Mouse (Mus musculus): Measurements from ENCODE around the gene Nfya. TPM values are rescaled to one million over a fixed set of nuclear protein-coding genes. Genes with fewer than 3 reads are reported as not detected.
"Not testable (repeated sequence)": the region's sequence is repeated elsewhere in the genome, so short reads cannot be mapped to it uniquely, and the experiment has no call there.

Nfya gene
- polyA plus RNA-seq, 1 experiment from 2014 or later: 25.4 TPM

DNA sequence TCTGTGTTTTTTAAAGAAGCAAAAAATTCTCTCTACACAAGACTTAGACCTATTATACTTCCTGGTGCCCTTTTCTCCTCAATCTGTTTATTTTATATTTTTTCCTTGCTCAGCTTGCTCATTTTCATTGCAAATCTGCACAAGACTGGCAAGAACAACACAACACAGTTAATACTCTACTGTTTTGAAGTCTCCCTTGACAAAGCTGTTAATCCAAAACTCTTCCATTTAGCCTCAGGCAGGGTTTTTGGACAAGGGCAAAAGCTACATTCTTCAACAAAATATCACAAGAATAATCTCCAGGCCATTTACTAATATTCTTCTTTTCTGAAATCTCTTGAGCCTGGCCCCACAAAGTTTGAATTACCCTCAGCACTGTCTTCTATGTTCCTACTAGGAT, 38.1 kb downstream of the Nfya start:
- Histone ChIP-seq H3K27me3 (replicated peaks; ENCODE audit: low read depth, poor library complexity, severe bottlenecking) (no peaks in the 10 kb centered on the region), H3K36me3 (replicated peaks) (no peaks in the 10 kb centered on the region), H3K4me1 (no peaks in the 10 kb centered on the region), H3K9me3 (no peaks in the 10 kb centered on the region), H3K4me3 (no peak overlapping the region), H3K27ac (replicated peaks) (no peak overlapping the region)
- no peak for DNase-seq (ENCODE audit: low spot score)

GRCm38 (mm10) chr17:48366806-48367205, 42.9 kb downstream of the Nfya start:
- 0 out of 2 replicates have a peak, but pooled peaks cover 3% of the 10 kb centered on the region for H3K4me1 ChIP-seq
- DNase-seq (ENCODE audit: low spot score): no peak
- no peaks in the 10 kb centered on the region for H3K9me3 ChIP-seq
- no peaks in the 10 kb centered on the region for H3K27me3 ChIP-seq (replicated peaks; ENCODE audit: low read depth, poor library complexity, severe bottlenecking)
- H3K36me3 ChIP-seq (replicated peaks): no peaks in the 10 kb centered on the region
- no peak overlapping the region for H3K4me3 ChIP-seq
- H3K27ac ChIP-seq (replicated peaks): no peak overlapping the region
- 92% methylated on average over 5 of the region's 5 CpGs for WGBS

GRCm38 (mm10) chr17:48365511-48366155, 44.1 kb downstream of the Nfya start:
- H3K27me3 ChIP-seq (replicated peaks; ENCODE audit: low read depth, poor library complexity, severe bottlenecking): no peaks in the 10 kb centered on the region
- 75% methylated on average over 9 of the region's 9 CpGs for WGBS
- H3K27ac ChIP-seq (replicated peaks): no peak overlapping the region
- no peaks in the 10 kb centered on the region for H3K9me3 ChIP-seq
- no peak overlapping the region for H3K4me3 ChIP-seq
- no peaks in the 10 kb centered on the region for H3K36me3 ChIP-seq (replicated peaks)
- no peak for DNase-seq (ENCODE audit: low spot score)
- 0 out of 2 replicates have a peak, but pooled peaks cover 3% of the 10 kb centered on the region for H3K4me1 ChIP-seq

- Histone ChIP-seq H3K4me3 (no peak overlapping the region), H3K27ac (replicated peaks) (no peak overlapping the region), H3K27me3 (replicated peaks; ENCODE audit: low read depth, poor library complexity, severe bottlenecking) (no peaks in the 10 kb centered on the region), H3K4me1 (0 out of 2 replicates have a peak, but pooled peaks cover 3% of the 10 kb centered on the region), H3K36me3 (replicated peaks) (no peaks in the 10 kb centered on the region), H3K9me3 (no peaks in the 10 kb centered on the region)
- 85% methylated on average over 6 of the region's 6 CpGs for WGBS
- DNase-seq (ENCODE audit: low spot score): no peak
Observed at GRCm38 (mm10) chr17:48363421-48363965, 46.2 kb downstream of the Nfya start.

DNA sequence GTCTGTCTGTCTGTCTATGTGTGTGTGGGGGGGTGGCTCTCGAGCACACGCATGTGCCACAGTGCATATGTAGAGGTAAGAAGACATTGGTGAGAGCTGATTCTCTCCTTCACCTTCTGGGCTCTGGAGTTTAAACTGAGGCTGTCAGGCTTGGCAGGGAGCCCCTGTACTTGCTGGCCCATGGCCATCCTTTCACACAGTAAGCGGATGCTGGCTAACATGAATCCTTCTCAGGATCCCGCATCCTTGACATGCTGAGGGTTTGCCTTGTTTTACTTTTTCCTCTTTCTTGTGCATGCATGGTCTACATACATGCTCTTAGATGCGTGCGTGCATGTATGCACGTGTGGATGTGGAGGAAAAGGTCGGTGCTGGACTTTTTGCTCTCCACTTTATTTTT, 46.7 kb downstream of the Nfya start:
- Histone ChIP-seq H3K27me3 (replicated peaks; ENCODE audit: low read depth, poor library complexity, severe bottlenecking) (no peaks in the 10 kb centered on the region), H3K27ac (replicated peaks) (no peak overlapping the region), H3K9me3 (no peaks in the 10 kb centered on the region), H3K36me3 (replicated peaks) (no peaks in the 10 kb centered on the region), H3K4me3 (no peak overlapping the region), H3K4me1 (0 out of 2 replicates have a peak, but pooled peaks cover 3% of the 10 kb centered on the region)
- 89% methylated on average over 8 of the region's 8 CpGs for WGBS
- no peak for DNase-seq (ENCODE audit: low spot score)

DNA sequence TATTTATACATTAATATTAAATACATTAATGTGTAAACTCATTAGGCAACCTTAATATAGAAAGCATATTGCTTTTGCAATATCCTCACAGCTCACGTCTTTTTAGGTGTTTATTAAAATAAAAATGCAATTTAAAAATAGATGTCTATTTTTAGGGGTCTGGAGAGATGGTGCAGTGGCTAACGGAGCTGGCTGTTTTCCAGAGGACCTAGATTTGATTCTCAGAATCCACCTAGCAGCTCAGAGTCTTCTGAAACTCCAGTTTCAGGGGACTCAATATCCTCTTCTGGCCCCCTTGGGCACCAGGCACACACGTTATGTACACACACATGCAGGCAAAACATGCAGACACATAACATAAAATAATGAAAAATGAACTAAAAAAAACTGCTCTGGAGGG, 47.4 kb downstream of the Nfya start:
- Histone ChIP-seq H3K27me3 (replicated peaks; ENCODE audit: low read depth, poor library complexity, severe bottlenecking) (no peaks in the 10 kb centered on the region), H3K27ac (replicated peaks) (no peak overlapping the region), H3K9me3 (no peaks in the 10 kb centered on the region), H3K36me3 (replicated peaks) (no peaks in the 10 kb centered on the region), H3K4me3 (no peak overlapping the region), H3K4me1 (0 out of 2 replicates have a peak, but pooled peaks cover 3% of the 10 kb centered on the region)
- no peak for DNase-seq (ENCODE audit: low spot score)
- WGBS: 86% methylated on average over 3 of the region's 3 CpGs

- Histone ChIP-seq H3K27me3 (replicated peaks; ENCODE audit: low read depth, poor library complexity, severe bottlenecking) (no peaks in the 10 kb centered on the region), H3K36me3 (replicated peaks) (no peaks in the 10 kb centered on the region), H3K4me3 (no peak overlapping the region), H3K9me3 (no peaks in the 10 kb centered on the region), H3K4me1 (no peaks in the 10 kb centered on the region), H3K27ac (replicated peaks) (no peak overlapping the region)
- 78% methylated on average over 4 of the region's 4 CpGs for WGBS
- no peak for DNase-seq (ENCODE audit: low spot score)
Observed at GRCm38 (mm10) chr17:48360462-48360861, 49.2 kb downstream of the Nfya start.

- Histone ChIP-seq H3K27ac (replicated peaks) (no peak within 1 kb of the TSS), H3K27me3 (replicated peaks; ENCODE audit: low read depth, poor library complexity, severe bottlenecking) (no peaks in the 10 kb centered on the region), H3K4me3 (no peak within 1 kb of the TSS), H3K36me3 (replicated peaks) (no peaks in the 10 kb centered on the region), H3K4me1 (no peaks in the 10 kb centered on the region), H3K9me3 (no peaks in the 10 kb centered on the region)
- no peak for DNase-seq (ENCODE audit: low spot score)
- 79% methylated on average over 7 of the region's 7 CpGs for WGBS
Observed at GRCm38 (mm10) chr17:48359616-48360015, 50.1 kb downstream of the Nfya start, which contains the start of gene Treml1. Treml1 (plus strand) TSS chr17:48359916.

DNA sequence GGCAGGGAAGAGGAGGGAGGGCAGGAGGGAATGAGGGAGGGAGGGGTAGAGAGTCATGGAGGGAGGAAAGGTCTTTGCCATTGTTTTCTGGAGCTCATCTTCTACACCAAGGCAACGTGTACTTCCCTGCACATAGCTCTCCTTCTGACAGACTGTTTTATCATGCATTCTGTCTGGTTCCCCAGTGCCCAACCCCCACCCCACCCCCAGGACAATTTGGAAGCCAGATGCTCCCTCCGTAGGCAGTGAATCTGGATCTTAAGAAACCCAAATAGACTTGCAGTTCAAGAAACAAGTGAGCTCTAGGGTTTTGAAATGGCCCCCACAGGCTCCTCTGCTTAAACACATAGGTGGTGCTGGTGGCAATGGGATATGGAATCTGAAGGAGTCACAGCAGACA, 51.8 kb downstream of the Nfya start:
- Histone ChIP-seq H3K27me3 (replicated peaks; ENCODE audit: low read depth, poor library complexity, severe bottlenecking) (no peaks in the 10 kb centered on the region), H3K27ac (replicated peaks) (no peak overlapping the region), H3K4me1 (no peaks in the 10 kb centered on the region), H3K36me3 (replicated peaks) (no peaks in the 10 kb centered on the region), H3K4me3 (no peak overlapping the region), H3K9me3 (no peaks in the 10 kb centered on the region)
- no peak for DNase-seq (ENCODE audit: low spot score)
- WGBS: 66% methylated on average over 2 of the region's 2 CpGs

GRCm38 (mm10) chr17:48355822-48356221, 53.9 kb downstream of the Nfya start:
- Histone ChIP-seq H3K36me3 (replicated peaks) (no peaks in the 10 kb centered on the region), H3K27ac (replicated peaks) (no peak overlapping the region), H3K9me3 (no peaks in the 10 kb centered on the region), H3K27me3 (replicated peaks; ENCODE audit: low read depth, poor library complexity, severe bottlenecking) (no peaks in the 10 kb centered on the region), H3K4me3 (no peak overlapping the region), H3K4me1 (no peaks in the 10 kb centered on the region)
- WGBS: 88% methylated on average over 3 of the region's 3 CpGs
- no peak for DNase-seq (ENCODE audit: low spot score)

DNA sequence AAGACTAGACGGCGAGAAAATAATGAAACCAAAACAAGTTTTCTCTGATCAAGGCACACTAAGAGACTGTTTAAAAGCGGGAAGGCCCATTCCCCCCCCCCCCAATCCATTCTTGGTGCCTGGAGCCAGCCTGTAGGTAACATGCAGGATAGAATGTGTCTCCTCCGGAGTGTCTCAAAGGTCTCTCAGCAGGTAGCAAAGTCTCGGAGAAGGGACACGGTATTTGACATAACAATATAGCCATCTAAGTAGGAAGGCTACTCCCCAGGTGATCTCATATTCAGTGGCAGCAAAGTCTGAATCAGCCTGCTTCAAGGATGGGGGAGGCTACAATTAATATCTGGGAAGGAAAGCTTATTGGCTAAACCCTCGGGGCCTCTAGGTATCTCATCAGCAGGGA, 56.7 kb downstream of the Nfya start:
- not testable (repeated sequence) for H3K4me3 ChIP-seq; H3K27me3 ChIP-seq (replicated peaks; ENCODE audit: low read depth, poor library complexity, severe bottlenecking); DNase-seq (ENCODE audit: low spot score); H3K36me3 ChIP-seq (replicated peaks); H3K9me3 ChIP-seq; H3K4me1 ChIP-seq; H3K27ac ChIP-seq (replicated peaks)
- 73% methylated on average over 7 of the region's 7 CpGs for WGBS

GRCm38 (mm10) chr17:48350681-48351193, 59.0 kb downstream of the Nfya start:
- H3K4me3 ChIP-seq: no peak overlapping the region
- WGBS: 74% methylated on average over 5 of the region's 5 CpGs
- no peaks in the 10 kb centered on the region for H3K36me3 ChIP-seq (replicated peaks)

DNA sequence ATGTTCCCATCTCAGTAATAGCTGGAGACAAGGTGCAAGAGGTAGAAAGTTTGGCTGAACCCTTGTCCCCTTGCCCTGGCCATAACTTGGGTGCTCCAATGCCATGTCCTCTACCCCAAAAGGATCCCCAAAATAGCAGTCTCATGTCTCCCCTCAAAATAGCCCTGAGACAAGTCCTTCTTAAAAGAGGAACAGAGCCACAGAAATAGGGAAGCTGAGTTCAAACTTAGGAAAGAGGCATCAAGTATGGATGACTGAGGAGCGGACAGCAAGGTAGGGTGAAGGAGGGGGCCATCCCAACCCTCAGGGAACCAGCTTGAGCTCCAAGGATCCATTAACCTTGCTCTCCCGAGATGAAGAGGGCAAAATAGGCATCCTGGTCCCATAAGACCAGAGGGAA, 62.4 kb downstream of the Nfya start:
- H3K4me1 ChIP-seq: no peaks in the 10 kb centered on the region
- H3K4me3 ChIP-seq: no peak overlapping the region
- H3K27me3 ChIP-seq (replicated peaks; ENCODE audit: low read depth, poor library complexity, severe bottlenecking): no peaks in the 10 kb centered on the region
- H3K36me3 ChIP-seq (replicated peaks): no peaks in the 10 kb centered on the region
- H3K27ac ChIP-seq (replicated peaks): no peak overlapping the region
- no peak for DNase-seq (ENCODE audit: low spot score)
- H3K9me3 ChIP-seq: no peaks in the 10 kb centered on the region
- WGBS: 72% methylated on average over 2 of the region's 2 CpGs

More at GRCm38 (mm10) chr17:48350681-48351193, 59.0 kb downstream of the Nfya start:
- H3K27me3 ChIP-seq (replicated peaks; ENCODE audit: low read depth, poor library complexity, severe bottlenecking): no peaks in the 10 kb centered on the region
- H3K4me1 ChIP-seq: no peaks in the 10 kb centered on the region
- no peak overlapping the region for H3K27ac ChIP-seq (replicated peaks)
- DNase-seq (ENCODE audit: low spot score): no peak
- H3K9me3 ChIP-seq: no peaks in the 10 kb centered on the region
